Mouse (Mus musculus) right cerebral cortex, postnatal 36 days (tissue): ENCODE measurements around the gene Tmem167.

Experiments
- DNase-seq, 2 experiments: peaks; one replicate each; pipeline ENCODE4 v3.0.0; 2022; ENCODE audit warnings: low spot score in 2 of 2, mixed read lengths in 1 of 2

Tmem167 gene

GRCm38 (mm10) chr13:90182262-90182661 is 93.3 kb downstream of the Tmem167 start:
- no peak for DNase-seq

- DNase-seq, result no peak
These were observed 94.6 kb downstream of the Tmem167 start for GRCm38 (mm10) chr13:90183536-90183935.

GRCm38 (mm10) chr13:90186694-90187093 is 97.8 kb downstream of the Tmem167 start:
- DNase-seq, result no peak

- DNase-seq, result no peak
These were observed 99.1 kb downstream of the Tmem167 start for GRCm38 (mm10) chr13:90188021-90188420.

GRCm38 (mm10) chr13:90191794-90192193 is 102.9 kb downstream of the Tmem167 start:
- no peak for DNase-seq
